Mouse (Mus musculus): ENCODE measurements around the gene Pogz. TPM values are rescaled to one million over a fixed set of nuclear protein-coding genes. Genes with fewer than 3 reads are reported as not detected.
"Not testable (repeated sequence)": the region's sequence is repeated elsewhere in the genome, so short reads cannot be mapped to it uniquely, and the experiment has no call there.

Gene Pogz
- total RNA-seq, 2 experiments from 2014 or later: 60.4 to 64.9 TPM

DNA sequence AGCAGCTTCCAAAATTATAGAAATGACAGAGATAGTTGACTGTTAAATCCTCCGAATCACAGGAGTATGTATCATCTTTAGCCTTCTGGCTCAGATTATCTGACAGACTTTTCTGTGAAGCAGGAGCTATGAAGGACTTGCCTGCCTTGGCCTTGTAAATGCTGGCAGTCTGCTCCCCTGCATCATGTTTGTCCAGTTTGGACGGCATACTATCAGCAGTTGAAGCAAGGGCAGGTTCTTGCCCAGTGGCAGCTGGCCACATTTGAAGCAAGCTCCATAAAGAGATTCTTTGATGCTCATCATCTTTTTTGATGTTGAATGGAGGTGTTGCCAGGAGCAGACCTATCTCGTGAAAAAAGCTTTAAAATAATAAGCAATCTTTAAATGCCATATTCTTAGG, 56.7 kb downstream of the Pogz start:
- no peak for DNase-seq (ENCODE audit: extremely low spot score in 1 of 2, low spot score in 2 of 2)
- intact Hi-C loops (cut with DNase I): no loop called here

DNA sequence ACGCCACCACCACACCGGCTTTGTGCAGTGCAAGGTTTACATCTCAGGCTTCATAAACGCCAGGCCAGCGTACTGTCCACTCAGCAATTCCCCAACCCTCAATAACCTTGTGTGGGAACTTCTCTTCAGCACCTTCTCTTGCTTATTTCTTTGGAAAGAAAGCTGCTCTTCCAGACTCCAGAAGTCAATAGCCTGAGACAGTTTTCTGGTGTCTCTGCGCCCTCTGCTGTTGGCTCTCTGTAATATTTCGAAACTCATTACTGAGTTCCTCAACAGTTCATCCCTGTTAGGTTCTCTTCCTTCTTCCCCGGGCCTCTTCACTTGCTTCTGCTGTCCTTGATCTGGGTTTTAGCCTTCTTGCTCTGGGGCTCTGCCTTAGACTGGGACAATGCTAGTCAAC, 65.4 kb downstream of the Pogz start:
- peak; percentile 61 to 63 for DNase-seq (ENCODE audit: extremely low spot score in 1 of 2, low spot score in 2 of 2)
- intact Hi-C loops (cut with DNase I): no loop called here

DNA sequence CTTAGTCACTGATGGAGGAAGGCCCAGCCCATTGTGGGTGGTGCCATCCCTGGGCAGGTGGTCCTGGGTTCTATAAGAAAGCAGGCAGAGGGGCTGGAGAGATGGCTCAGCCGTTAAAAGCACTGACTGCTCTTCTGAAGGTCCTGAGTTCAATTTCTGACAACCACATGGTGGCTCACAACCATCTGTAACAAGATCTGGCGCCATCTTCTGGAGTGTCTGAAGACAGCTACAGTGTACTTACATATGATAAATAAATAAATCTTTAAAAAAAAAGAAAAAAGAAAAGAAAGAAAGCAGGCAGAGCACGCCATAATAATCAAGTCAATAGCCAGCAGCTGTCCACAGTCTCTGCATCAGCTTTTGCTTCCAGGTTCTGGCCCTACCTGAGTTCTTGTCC, 67.4 kb downstream of the Pogz start:
- intact Hi-C loops (cut with DNase I): loop anchor here (5.0 kb wide), 1 partner anchor 537 kb away; no protein-coding TSS in a partner anchor
- DNase-seq (ENCODE audit: extremely low spot score in 1 of 2, low spot score in 2 of 2): not testable (repeated sequence)

DNA sequence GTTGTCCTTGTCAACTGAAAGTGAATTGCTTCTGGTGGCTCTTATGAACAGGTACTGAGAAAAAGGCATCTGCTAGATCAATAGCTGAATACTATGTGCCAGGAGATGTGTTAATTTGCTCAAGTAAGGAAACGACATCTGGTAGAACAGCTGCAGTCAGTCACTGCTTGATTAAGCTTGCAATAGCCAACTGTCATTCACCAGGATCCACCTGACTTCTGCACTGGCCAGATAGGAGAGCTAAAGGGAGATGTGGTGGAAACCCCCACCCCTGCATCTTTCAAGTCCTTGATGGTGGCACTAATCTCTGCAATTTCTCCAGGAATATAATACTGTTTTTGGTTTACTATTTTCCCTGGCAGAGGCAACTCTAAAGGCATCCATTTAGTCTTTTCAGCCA, 69.1 kb downstream of the Pogz start:
- DNase-seq (ENCODE audit: extremely low spot score in 1 of 2, low spot score in 2 of 2): no peak
- intact Hi-C loops (cut with DNase I): loop anchor here (5.0 kb wide), 1 partner anchor 539 kb away; no protein-coding TSS in a partner anchor

DNA sequence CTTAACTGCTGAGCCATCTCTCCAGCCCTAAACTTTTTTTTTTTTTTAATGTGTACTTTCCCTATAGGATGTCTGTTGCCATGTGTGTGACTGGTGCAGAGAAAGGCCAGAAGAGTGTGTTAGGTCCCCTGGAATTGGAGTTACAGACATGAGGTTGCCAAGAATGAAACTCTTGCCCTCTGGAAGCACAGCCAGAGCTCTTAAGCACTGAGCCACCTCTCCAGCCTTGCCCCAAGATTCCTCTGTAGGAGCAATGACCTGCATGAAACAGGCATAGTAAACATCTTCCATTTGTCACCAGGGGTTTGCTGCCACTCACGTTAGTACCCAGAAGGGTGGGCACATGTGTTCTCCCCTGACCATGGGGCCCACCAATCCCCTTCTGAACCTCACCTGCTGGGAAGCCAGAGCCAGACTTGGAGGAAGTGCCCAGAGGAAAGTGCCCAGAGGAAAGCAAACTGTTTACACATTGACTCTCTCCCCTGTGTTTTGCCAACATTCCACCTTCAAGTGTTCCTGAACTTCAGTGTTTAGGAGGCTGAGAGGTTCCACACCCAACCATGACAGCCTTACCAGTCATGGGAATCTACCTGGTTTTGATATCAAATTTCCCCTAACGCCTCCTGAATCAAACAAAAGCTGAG, 73.8 kb downstream of the Pogz start:
- intact Hi-C loops (cut with DNase I): no loop called here
- no peak for DNase-seq (ENCODE audit: extremely low spot score in 1 of 2, low spot score in 2 of 2)

DNA sequence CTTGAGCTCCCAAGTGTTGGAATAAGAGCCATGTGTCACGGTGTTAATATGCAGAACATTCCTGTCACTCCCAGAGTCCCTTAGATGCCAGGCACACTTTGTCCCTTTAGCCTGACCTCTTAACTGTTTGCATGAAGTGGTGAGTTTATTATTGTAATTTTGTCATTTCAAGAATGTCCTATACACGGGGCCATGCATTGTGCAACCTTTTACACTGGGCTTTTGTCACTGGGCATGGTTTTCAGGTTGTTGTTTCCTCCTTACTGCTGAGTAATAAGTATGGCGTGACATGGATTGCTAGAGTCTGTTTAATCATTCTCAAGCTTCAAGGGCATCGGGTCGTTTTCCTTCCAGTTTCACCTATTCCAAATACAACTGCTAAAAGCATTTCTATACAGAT, 76.4 kb downstream of the Pogz start:
- intact Hi-C loops (cut with DNase I): no loop called here
- no peak for DNase-seq (ENCODE audit: extremely low spot score in 1 of 2, low spot score in 2 of 2)

DNA sequence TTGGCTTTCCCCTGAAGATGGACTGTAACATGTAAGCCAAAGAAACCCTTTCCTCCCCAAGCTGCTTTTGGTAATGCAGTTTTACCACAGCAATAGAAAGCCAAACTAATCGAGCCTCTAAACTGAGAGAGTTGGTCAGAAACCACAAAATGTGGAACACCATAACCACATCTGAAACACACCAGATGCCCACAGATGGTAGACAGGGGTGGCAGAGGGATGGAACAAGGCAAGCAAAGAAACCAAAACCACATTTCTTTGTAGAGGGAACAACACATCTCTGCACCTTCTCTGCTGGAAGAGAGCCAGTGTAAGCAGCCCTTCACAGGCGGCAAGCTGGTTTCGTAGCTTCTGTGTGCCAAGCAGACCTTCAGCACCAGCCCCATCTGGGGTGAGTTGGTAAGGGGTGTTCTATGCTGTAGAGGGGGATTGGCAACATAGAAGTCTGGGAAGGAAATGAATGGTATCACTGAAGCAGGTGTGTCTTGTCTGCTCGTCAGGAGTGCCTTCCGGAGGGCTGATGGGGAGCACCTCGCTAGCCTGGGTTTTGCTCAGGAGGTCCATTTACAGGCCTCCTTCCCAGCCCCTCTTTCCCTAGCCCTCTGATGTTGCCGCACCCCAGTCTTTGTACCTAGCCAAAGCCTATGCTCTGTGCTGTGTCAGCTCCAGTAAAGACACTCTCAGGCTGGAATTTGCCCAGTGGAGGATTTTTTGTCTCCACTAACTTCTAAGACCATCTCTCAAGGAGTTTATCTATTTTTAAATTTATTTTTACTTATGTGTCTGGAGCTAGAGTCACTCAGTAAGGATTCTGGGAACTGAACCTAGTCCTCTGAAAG, 78.8 kb downstream of the Pogz start:
- intact Hi-C loops (cut with DNase I): no loop called here
- no peak for DNase-seq (ENCODE audit: extremely low spot score in 1 of 2, low spot score in 2 of 2)

DNA sequence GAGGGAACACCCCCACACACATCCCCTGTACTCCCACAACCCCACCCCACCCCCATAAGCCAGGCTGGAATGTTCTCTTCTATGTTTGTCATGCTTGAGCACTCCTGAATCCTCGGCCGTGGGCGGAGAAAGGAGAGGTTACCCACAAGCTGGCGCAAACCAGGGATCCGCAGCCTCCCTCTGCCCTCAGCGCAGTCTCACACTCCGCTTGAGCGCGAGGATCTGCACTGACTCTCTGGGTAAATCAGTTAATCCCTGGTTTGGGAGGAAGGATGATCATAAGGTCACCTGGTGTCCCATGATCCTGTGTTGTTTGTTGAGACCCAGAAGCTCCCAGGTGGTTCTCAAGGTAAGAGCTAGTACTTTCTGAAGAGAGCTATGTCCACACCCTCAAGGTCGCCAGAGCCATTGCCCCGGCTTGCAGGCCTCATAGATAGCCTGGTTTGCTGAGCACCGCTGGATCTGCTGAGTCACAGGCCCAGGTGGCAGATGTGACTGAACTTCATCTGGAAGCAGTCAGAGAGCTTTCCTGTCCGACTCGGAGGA, 80.5 kb downstream of the Pogz start:
- intact Hi-C loops (cut with DNase I): no loop called here

DNA sequence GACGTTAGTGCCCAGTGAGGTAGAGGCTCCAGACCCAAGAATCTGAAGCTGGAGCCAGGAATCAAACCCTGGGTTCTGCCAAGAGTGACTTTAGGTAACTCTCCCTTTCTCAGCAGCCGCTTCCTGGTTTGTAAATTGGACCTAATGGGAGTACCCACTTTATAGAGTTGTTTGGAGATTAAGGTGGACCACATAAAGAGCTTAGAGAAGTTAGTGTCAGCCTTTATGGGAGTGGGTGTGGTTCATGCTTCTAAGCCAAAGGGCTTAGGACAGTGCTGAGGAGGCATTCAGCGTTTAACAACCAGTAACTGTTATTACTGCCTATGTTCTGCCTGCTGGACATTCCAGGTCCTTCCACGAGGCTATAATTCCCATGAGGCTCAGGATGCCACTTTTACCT, 81.5 kb downstream of the Pogz start:
- DNase-seq (ENCODE audit: extremely low spot score in 1 of 2, low spot score in 2 of 2): no peak
- intact Hi-C loops (cut with DNase I): no loop called here

More for the DNA sequence above, 80.5 kb downstream of the Pogz start:
- DNase-seq (ENCODE audit: extremely low spot score in 1 of 2, low spot score in 2 of 2): peak in 1 of 2 experiments; percentile 41

DNA sequence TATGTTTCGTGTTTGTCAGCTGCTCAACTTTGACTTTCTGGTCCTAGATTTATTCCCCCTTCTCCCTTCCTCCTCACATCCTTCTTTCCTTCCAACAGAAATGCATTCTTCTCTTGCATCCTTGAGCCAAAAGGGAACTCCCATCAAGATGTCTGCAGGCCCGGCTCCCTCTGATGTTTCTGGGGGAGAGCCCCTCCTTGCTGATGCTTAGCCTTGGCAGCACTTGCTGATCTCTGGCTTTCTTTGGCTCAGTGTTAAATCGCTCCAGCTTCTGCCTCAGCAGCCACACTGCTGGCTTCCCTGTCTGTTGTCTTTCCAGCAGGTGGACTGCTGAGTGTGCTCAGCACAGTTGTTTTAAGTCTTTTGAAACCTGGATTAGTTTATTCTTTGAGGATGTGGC, 83.7 kb downstream of the Pogz start:
- DNase-seq (ENCODE audit: extremely low spot score in 1 of 2, low spot score in 2 of 2): peak in 1 of 2 experiments; percentile 38
- intact Hi-C loops (cut with DNase I): no loop called here

DNA sequence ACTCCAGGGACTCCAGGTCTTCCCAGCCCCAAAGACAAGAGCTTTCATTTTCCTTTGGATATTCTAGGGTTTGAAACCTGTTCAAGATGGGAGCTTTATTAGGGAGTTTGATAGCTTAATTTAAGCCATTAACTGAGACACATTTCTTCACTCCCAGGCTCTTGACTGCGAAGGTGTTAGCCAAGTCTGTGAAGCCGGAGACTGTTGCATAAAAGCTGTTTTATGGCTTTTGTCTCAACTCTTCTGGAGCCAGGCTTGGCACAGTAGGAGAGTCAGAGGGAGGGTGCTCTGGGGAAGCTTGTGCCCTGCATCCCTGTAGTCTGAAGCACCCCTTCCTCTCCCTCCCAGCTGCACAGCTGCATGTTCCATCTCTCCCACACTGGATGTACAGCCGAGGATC, 85.0 kb downstream of the Pogz start:
- no peak for DNase-seq (ENCODE audit: extremely low spot score in 1 of 2, low spot score in 2 of 2)
- intact Hi-C loops (cut with DNase I): no loop called here

DNA sequence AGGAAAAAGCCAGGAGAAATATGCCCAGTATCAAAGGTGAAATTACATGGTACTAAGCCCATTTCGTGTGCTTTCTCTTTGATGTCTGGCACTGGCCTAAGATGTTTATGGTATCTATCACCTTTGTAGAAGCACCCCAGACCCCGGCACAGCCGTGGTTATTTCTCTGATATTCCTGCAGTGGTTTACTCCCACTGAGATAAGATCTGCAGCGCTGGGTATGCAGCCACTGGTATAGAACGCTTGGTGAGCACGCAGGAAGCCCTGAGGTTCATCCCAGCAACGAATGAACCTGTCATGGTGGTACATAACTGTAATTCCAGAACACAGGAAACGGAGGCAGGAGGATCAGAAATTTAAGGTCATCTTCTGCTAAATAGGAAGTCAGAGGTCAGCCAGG, 87.3 kb downstream of the Pogz start:
- DNase-seq (ENCODE audit: extremely low spot score in 1 of 2, low spot score in 2 of 2): no peak
- intact Hi-C loops (cut with DNase I): no loop called here

DNA sequence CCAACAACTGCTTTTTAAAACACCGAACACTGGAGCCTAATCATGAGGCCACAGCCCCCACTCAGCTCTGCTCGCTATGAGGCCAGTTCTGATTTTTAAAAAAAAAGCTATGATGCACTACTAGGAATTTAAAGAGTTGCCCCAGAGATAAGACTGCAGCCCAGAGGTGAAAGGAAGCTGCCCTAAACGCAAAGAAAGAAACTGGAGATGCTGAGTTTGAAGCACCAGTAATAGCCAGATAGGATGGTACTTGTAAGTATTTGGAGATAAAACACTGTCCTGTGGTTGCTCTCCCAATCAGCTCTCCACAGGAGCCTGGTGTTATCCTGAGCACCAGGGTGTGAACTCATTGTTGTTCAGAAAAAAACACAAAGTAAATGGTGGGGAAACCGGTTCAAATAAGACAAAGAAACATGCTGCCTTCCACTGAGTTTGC, 89.0 kb downstream of the Pogz start:
- intact Hi-C loops (cut with DNase I); DNase-seq (ENCODE audit: extremely low spot score in 1 of 2, low spot score in 2 of 2): not testable (repeated sequence)

DNA sequence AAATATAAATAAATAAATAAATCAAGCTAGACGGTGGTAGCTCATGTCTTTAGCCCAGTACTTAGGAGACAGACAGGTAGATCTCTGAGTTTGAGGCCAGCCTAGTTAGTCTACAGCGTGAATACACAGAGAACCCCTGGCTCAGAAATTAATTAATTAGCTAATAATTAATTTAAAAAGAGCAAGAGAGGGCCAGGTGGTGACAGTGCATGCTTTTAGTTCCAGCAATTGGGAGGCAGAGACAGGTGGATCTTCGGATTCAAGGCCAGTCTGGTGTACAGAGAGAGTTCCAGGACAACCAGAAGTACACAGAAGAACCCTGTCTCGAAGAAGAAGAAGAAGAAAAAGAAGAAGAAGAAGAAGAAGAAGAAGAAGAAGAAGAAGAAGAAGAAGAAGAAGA, 91.6 kb downstream of the Pogz start:
- DNase-seq (ENCODE audit: extremely low spot score in 1 of 2, low spot score in 2 of 2); intact Hi-C loops (cut with DNase I): not testable (repeated sequence)

DNA sequence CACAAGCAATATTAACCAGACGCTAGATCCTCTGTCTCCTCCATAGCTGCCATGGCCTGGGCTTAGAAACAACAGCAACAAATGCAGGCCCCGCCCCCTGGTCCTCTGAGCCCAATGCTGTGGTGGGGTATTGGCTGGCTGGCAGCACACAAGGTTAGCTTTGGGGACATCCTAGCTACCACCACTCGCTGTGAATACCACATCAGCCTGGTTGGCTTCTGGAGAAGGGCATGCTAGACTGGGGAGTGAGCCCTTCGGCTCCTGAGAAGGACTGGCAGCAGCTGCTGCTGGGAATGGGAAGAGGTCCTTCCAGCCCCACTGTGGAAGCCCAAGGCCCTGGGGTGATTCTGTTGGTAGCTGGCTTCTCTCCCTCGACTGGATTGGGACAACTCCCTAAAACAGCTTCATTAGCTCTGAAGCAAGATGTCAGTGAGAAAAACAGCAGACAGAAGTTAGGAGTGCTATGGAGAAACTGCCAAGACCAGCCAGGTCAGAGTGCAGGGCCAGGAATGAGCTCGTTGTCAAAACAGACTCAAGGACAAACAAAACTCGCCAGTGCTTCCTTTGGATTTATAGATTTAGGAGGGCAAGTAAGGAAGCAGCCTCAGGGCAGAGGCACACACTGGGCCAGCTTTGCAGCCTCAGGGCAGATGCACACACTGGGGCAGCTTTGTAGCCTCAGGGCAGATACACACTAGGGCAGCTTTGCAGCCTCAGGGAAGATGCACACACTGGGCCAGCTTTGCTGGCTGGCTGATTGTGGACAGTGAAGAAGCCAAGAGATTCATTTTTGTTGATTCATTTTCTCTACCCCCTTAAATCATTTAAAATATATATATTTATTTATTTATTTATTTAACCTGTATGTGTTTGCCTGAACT, 93.3 kb downstream of the Pogz start:
- DNase-seq (ENCODE audit: extremely low spot score in 1 of 2, low spot score in 2 of 2); intact Hi-C loops (cut with DNase I): not testable (repeated sequence)

DNA sequence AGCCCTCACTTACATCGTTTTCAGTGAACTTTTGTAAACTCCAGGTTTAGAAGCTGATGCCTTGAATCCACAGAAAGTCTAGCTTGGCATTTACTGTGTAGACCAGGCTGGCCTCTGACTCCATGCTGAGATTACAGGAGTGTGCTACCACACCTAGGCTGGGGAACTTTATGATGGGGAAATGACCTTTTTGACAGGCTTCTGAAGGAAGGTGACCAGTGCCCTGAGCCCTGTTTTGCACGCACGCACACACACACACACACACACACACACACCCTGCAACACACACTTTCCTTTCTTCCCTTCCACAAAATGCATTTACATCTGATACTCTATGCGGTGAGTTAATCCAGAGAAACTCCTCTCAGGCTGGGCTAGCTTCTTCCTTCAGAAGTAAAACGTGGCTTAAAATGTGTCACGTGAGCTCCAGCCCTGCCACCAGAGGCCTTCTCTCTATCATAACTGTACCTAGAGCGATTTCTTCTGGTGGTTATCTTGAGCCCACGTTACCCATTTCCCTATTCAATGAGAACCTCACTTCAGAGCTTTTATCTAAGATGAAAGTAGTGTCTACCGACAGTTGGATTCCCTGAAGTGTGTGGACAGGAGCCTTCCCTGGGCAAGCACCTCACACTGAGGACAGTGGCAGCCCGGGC, 94.2 kb downstream of the Pogz start:
- intact Hi-C loops (cut with DNase I); DNase-seq (ENCODE audit: extremely low spot score in 1 of 2, low spot score in 2 of 2): not testable (repeated sequence)
